Mouse (Mus musculus) megakaryocyte, embryonic 14.5 days (primary cell): ENCODE measurements at regions not wholly inside any gene's neighbourhood (a gene's known extent, or its start where the extent isn't known, plus 50 kb on each side); places are given as distances from the start of the nearest gene placed in this dataset.

Source experiments
- FLI1 ChIP-seq: IDR thresholded peaks from 2 replicates; pipeline ENCODE4 v1.6.1; 2012; ENCODE audit warnings: low read length, inconsistent platforms, mixed read lengths
- GATA1 ChIP-seq: IDR thresholded peaks from 3 replicates; pipeline ENCODE4 v1.6.1; 2012; ENCODE audit warnings: mixed read lengths, low read length, inconsistent platforms, borderline replicate concordance

- TF ChIP-seq GATA1, result no peak
- no peak for TF ChIP-seq FLI1
Observed at GRCm38 (mm10) chr13:71690069-71690817, 273.3 kb downstream of the Irx1 start.
